Mouse (Mus musculus): ENCODE data around the gene Olfr118. TPM values are rescaled to one million over a fixed set of nuclear protein-coding genes. Genes with fewer than 3 reads are reported as not detected.
"Not testable (repeated sequence)": the region's sequence is repeated elsewhere in the genome, so short reads cannot be mapped to it uniquely, and the experiment has no call there.

Olfr118 gene
- not detected in 2 replicates for polyA plus RNA-seq (2014; fragmentation: Nextera tagmentation; extraction: Ambion mirVana)

GRCm38 (mm10) chr17:37666688-37667087 is at the start of gene Olfr118:
TSS of gene Olfr118 (plus strand) at chr17:37666988.
- no peak for ATAC-seq (ENCODE audit: insufficient number of reproducible peaks, insufficient read depth, low FRiP score, low read depth)
- H3K9me3 ChIP-seq (ENCODE audit: control insufficient read depth, low read depth, low read length) = no peaks in the 10 kb centered on the region
- no peaks in the 10 kb centered on the region for H3K27me3 ChIP-seq (ENCODE audit: control insufficient read depth, insufficient read depth, low read length)

GRCm38 (mm10) chr17:37627009-37627408 is 39.8 kb upstream of the Olfr118 start, which contains the start of the genes Olfr115 and Olfr116:
TSS of gene Olfr115 (minus strand) at chr17:37627109.
TSS of gene Olfr116 (minus strand) at chr17:37627199.
- Histone ChIP-seq H3K27ac (ENCODE audit: low read length) (no peak within 1 kb of the TSS), H3K4me3 (ENCODE audit: low read depth, low read length) (no peak within 1 kb of the TSS), H3K36me3 (ENCODE audit: control insufficient read depth, insufficient read depth, low read length) (no peaks in the 10 kb centered on the region), H3K9me3 (ENCODE audit: control insufficient read depth, low read depth, low read length) (no peaks in the 10 kb centered on the region; the same call in 1 of the 2 replicates), H3K27me3 (ENCODE audit: control insufficient read depth, insufficient read depth, low read length) (no peaks in the 10 kb centered on the region), H3K4me2 (replicated peaks; ENCODE audit: low read depth, low read length) (no peak within 1 kb of the TSS), H3K4me1 (ENCODE audit: control insufficient read depth, insufficient read depth, low read length) (no peaks in the 10 kb centered on the region), H3K9ac (replicated peaks; ENCODE audit: low read depth, low read length) (no peak within 1 kb of the TSS)
- no peak for ATAC-seq (ENCODE audit: insufficient number of reproducible peaks, insufficient read depth, low FRiP score, low read depth)
- 74% methylated on average over 2 of the region's 2 CpGs for WGBS

More at GRCm38 (mm10) chr17:37666688-37667087, at the start of gene Olfr118:
- 57% methylated on average over 2 of the region's 2 CpGs for WGBS
- no peak within 1 kb of the TSS for H3K27ac ChIP-seq (ENCODE audit: low read length)
- no peaks in the 10 kb centered on the region for H3K4me1 ChIP-seq (ENCODE audit: control insufficient read depth, insufficient read depth, low read length)
- no peak within 1 kb of the TSS for H3K9ac ChIP-seq (replicated peaks; ENCODE audit: low read depth, low read length)
- no peak within 1 kb of the TSS for H3K4me2 ChIP-seq (replicated peaks; ENCODE audit: low read depth, low read length)
- H3K4me3 ChIP-seq (ENCODE audit: low read depth, low read length) = no peak within 1 kb of the TSS
- no peaks in the 10 kb centered on the region for H3K36me3 ChIP-seq (ENCODE audit: control insufficient read depth, insufficient read depth, low read length)

- no peak within 1 kb of the TSS for H3K4me3 ChIP-seq (ENCODE audit: low read depth, low read length)
- no peak within 1 kb of the TSS for H3K4me2 ChIP-seq (replicated peaks; ENCODE audit: low read depth, low read length)
- no peaks in the 10 kb centered on the region for H3K9me3 ChIP-seq (ENCODE audit: control insufficient read depth, low read depth, low read length)
- no peak within 1 kb of the TSS for H3K27ac ChIP-seq (ENCODE audit: low read length)
- H3K4me1 ChIP-seq (ENCODE audit: control insufficient read depth, insufficient read depth, low read length) = no peaks in the 10 kb centered on the region
- 65% methylated on average over 1 of the region's 1 CpGs for WGBS
- no peaks in the 10 kb centered on the region for H3K36me3 ChIP-seq (ENCODE audit: control insufficient read depth, insufficient read depth, low read length)
- no peaks in the 10 kb centered on the region for H3K27me3 ChIP-seq (ENCODE audit: control insufficient read depth, insufficient read depth, low read length)
- ATAC-seq (ENCODE audit: insufficient number of reproducible peaks, insufficient read depth, low FRiP score, low read depth) = no peak
- no peak within 1 kb of the TSS for H3K9ac ChIP-seq (replicated peaks; ENCODE audit: low read depth, low read length)
Observed at GRCm38 (mm10) chr17:37663682-37664081, 3.1 kb upstream of the Olfr118 start, which contains the start of gene Olfr117. TSS of gene Olfr117 (minus strand) at chr17:37663782.

GRCm38 (mm10) chr17:37696264-37696663 is 29.5 kb downstream of the Olfr118 start, which contains the start of gene Olfr119:
TSS of gene Olfr119 (plus strand) at chr17:37696564.
- H3K4me3 ChIP-seq (ENCODE audit: low read depth, low read length); ATAC-seq (ENCODE audit: insufficient number of reproducible peaks, insufficient read depth, low FRiP score, low read depth); H3K36me3 ChIP-seq (ENCODE audit: control insufficient read depth, insufficient read depth, low read length); H3K4me2 ChIP-seq (replicated peaks; ENCODE audit: low read depth, low read length); H3K4me1 ChIP-seq (ENCODE audit: control insufficient read depth, insufficient read depth, low read length); H3K27ac ChIP-seq (ENCODE audit: low read length); H3K9ac ChIP-seq (replicated peaks; ENCODE audit: low read depth, low read length); H3K9me3 ChIP-seq (ENCODE audit: control insufficient read depth, low read depth, low read length); H3K27me3 ChIP-seq (ENCODE audit: control insufficient read depth, insufficient read depth, low read length): not testable (repeated sequence)
- 58% methylated on average over 1 of the region's 1 CpGs for WGBS

GRCm38 (mm10) chr17:37721508-37721907 is 54.7 kb downstream of the Olfr118 start, which contains the start of gene Olfr120:
TSS of gene Olfr120 (plus strand) at chr17:37721808.
- H3K36me3 ChIP-seq (ENCODE audit: control insufficient read depth, insufficient read depth, low read length) = no peaks in the 10 kb centered on the region
- no peak within 1 kb of the TSS for H3K27ac ChIP-seq (ENCODE audit: low read length)
- no peak within 1 kb of the TSS for H3K4me3 ChIP-seq (ENCODE audit: low read depth, low read length)
- no peaks in the 10 kb centered on the region for H3K4me1 ChIP-seq (ENCODE audit: control insufficient read depth, insufficient read depth, low read length)
- 66% methylated on average over 1 of the region's 1 CpGs for WGBS
- no peak for ATAC-seq (ENCODE audit: insufficient number of reproducible peaks, insufficient read depth, low FRiP score, low read depth)
- H3K9ac ChIP-seq (replicated peaks; ENCODE audit: low read depth, low read length) = no peak within 1 kb of the TSS
- no peaks in the 10 kb centered on the region for H3K9me3 ChIP-seq (ENCODE audit: control insufficient read depth, low read depth, low read length)
- no peak within 1 kb of the TSS for H3K4me2 ChIP-seq (replicated peaks; ENCODE audit: low read depth, low read length)
- no peaks in the 10 kb centered on the region for H3K27me3 ChIP-seq (ENCODE audit: control insufficient read depth, insufficient read depth, low read length)

Other genes starting within 250 kb of the Olfr118 start
- gene Olfr108, start 221.5 kb upstream of the Olfr118 start, polyA plus RNA-seq (2014; fragmentation: Nextera tagmentation; extraction: Ambion mirVana) = not detected in 2 replicates
- gene Olfr109, start 208.1 kb upstream of the Olfr118 start, polyA plus RNA-seq (2014; fragmentation: Nextera tagmentation; extraction: Ambion mirVana) = not detected in 2 replicates
- not detected in 2 replicates for gene H2-M2, start 183.4 kb upstream of the Olfr118 start, polyA plus RNA-seq (2014; fragmentation: Nextera tagmentation; extraction: Ambion mirVana)
- gene Olfr110, start 174.5 kb upstream of the Olfr118 start, polyA plus RNA-seq (2014; fragmentation: Nextera tagmentation; extraction: Ambion mirVana) = not detected in 2 replicates
- not detected in 2 replicates for gene Olfr111, start 159.0 kb upstream of the Olfr118 start, polyA plus RNA-seq (2014; fragmentation: Nextera tagmentation; extraction: Ambion mirVana)
- not detected in 2 replicates for gene Olfr112, start 97.5 kb upstream of the Olfr118 start, polyA plus RNA-seq (2014; fragmentation: Nextera tagmentation; extraction: Ambion mirVana)
- not detected in 2 replicates for gene Olfr113, start 89.3 kb upstream of the Olfr118 start, polyA plus RNA-seq (2014; fragmentation: Nextera tagmentation; extraction: Ambion mirVana)
- gene Olfr114, start 74.2 kb upstream of the Olfr118 start, polyA plus RNA-seq (2014; fragmentation: Nextera tagmentation; extraction: Ambion mirVana) = not detected in 2 replicates
- gene Olfr115, start 39.9 kb upstream of the Olfr118 start, polyA plus RNA-seq (2014; fragmentation: Nextera tagmentation; extraction: Ambion mirVana) = not detected in 2 replicates
- gene Olfr116, start 39.8 kb upstream of the Olfr118 start, polyA plus RNA-seq (2014; fragmentation: Nextera tagmentation; extraction: Ambion mirVana) = not detected in 2 replicates
- gene Olfr117, start 3.2 kb upstream of the Olfr118 start, polyA plus RNA-seq (2014; fragmentation: Nextera tagmentation; extraction: Ambion mirVana) = not detected in 2 replicates
- gene Olfr119, start 29.6 kb downstream of the Olfr118 start, polyA plus RNA-seq (2014; fragmentation: Nextera tagmentation; extraction: Ambion mirVana) = not detected in 2 replicates
- gene Olfr120, start 54.8 kb downstream of the Olfr118 start, polyA plus RNA-seq (2014; fragmentation: Nextera tagmentation; extraction: Ambion mirVana) = not detected in 2 replicates
- not detected in 2 replicates for gene Olfr121, start 81.9 kb downstream of the Olfr118 start, polyA plus RNA-seq (2014; fragmentation: Nextera tagmentation; extraction: Ambion mirVana)
- not detected in 2 replicates for gene Olfr122, start 101.6 kb downstream of the Olfr118 start, polyA plus RNA-seq (2014; fragmentation: Nextera tagmentation; extraction: Ambion mirVana)
- gene Olfr123, start 126.5 kb downstream of the Olfr118 start, polyA plus RNA-seq (2014; fragmentation: Nextera tagmentation; extraction: Ambion mirVana) = not detected in 2 replicates
- not detected in 2 replicates for gene Olfr124, start 132.9 kb downstream of the Olfr118 start, polyA plus RNA-seq (2014; fragmentation: Nextera tagmentation; extraction: Ambion mirVana)
- gene Olfr125, start 166.0 kb downstream of the Olfr118 start, polyA plus RNA-seq (2014; fragmentation: Nextera tagmentation; extraction: Ambion mirVana) = not detected in 2 replicates
- not detected in 2 replicates for gene Olfr126, start 180.5 kb downstream of the Olfr118 start, polyA plus RNA-seq (2014; fragmentation: Nextera tagmentation; extraction: Ambion mirVana)
- not detected in 2 replicates for gene Olfr127, start 233.4 kb downstream of the Olfr118 start, polyA plus RNA-seq (2014; fragmentation: Nextera tagmentation; extraction: Ambion mirVana)

Measured in stomach, embryonic 14.5 days (tissue).